Mouse (Mus musculus) neural tube, embryonic 12.5 days (tissue): ENCODE data around the gene Cfhr2. TPM values are rescaled to one million over a fixed set of nuclear protein-coding genes. Genes with fewer than 3 reads are reported as not detected.
"Not testable (repeated sequence)": the region's sequence is repeated elsewhere in the genome, so short reads cannot be mapped to it uniquely, and the experiment has no call there.

Source experiments
- ATAC-seq: fragments of 200-750 bp; cut with Nextera tagmentation; 2 replicates; pipeline ENCODE4 v1.8.0; 2017; ENCODE audit warnings: low read depth, mild to moderate bottlenecking, moderate TSS enrichment, moderate library complexity; ENCODE audit not compliant: low FRiP score
- H3K27ac ChIP-seq: fragments of 300-500 bp; sonication (generic); 2 replicates; pipeline ENCODE4 v1.5.1; 2016
- H3K27me3 ChIP-seq: fragments of 300-500 bp; sonication (generic); replicated peaks from 2 replicates; pipeline ENCODE4 v1.6.1; 2016; ENCODE audit warnings: mild to moderate bottlenecking
- H3K36me3 ChIP-seq: fragments of 300-500 bp; sonication (generic); 2 replicates; pipeline ENCODE4 v1.6.1; 2016; ENCODE audit warnings: mild to moderate bottlenecking
- H3K4me1 ChIP-seq: fragments of 300-500 bp; sonication (generic); 2 replicates; pipeline ENCODE4 v1.6.1; 2016
- H3K4me2 ChIP-seq: fragments of 300-500 bp; sonication (generic); replicated peaks from 2 replicates; pipeline ENCODE4 v1.6.1; 2016; ENCODE audit warnings: mild to moderate bottlenecking
- H3K4me3 ChIP-seq: fragments of 300-500 bp; sonication (generic); 2 replicates; pipeline ENCODE4 v1.5.1; 2016
- H3K9ac ChIP-seq: fragments of 300-500 bp; sonication (generic); 2 replicates; pipeline ENCODE4 v1.6.1; 2016; ENCODE audit warnings: mild to moderate bottlenecking
- H3K9me3 ChIP-seq: fragments of 300-500 bp; sonication (generic); 2 replicates; pipeline ENCODE4 v1.6.1; 2016; ENCODE audit warnings: mild to moderate bottlenecking
- WGBS: fragments of 180-500 bp; shearing (Covaris S2); methylation state at CpG from one replicate; pipeline ENCODE4 v1.1.7; 2016; 5-methylcytosine and 5-hydroxymethylcytosine counted together
- polyA plus RNA-seq: library from polyadenylated mRNA; unstranded; fragments of >200 nt; fragmentation: Nextera tagmentation; extraction: Ambion mirVana; gene quantifications from 2 replicates; pipeline ENCODE4 v1.2.1, GENCODE M21; 2016

Gene Cfhr2
- not detected in 2 replicates for polyA plus RNA-seq

DNA sequence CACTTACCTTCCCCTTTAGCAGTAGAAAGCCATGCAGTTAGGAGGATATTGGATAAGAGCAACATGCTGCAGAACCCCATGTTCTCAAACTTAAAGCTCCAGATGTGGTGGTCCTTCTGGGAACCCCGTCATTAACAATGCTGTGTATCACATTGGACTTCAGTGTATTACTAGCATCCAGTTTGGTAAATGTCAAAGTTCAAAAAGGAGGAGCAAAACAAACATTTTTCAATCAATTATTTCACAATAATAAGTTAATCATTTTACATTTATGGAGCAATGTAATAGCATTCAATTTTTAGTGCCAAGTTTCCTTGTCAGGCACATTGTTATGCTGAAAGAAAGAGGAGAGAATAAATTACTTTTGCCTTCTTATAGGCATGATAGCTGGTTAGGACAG, at the start of gene Cfhr2:
Cfhr2 (minus strand) TSS at position 155 of the 400 bp plus-strand sequence.
- Histone ChIP-seq H3K4me1 (no peaks in the 10 kb centered on the region), H3K4me2 (no peak within 1 kb of the TSS), H3K9ac (no peak within 1 kb of the TSS), H3K9me3 (no peaks in the 10 kb centered on the region), H3K4me3 (no peak within 1 kb of the TSS), H3K36me3 (no peaks in the 10 kb centered on the region), H3K27ac (no peak within 1 kb of the TSS), H3K27me3 (no peaks in the 10 kb centered on the region)
- no peak for ATAC-seq
- 93% methylated on average over 1 of the region's 1 CpGs for WGBS

DNA sequence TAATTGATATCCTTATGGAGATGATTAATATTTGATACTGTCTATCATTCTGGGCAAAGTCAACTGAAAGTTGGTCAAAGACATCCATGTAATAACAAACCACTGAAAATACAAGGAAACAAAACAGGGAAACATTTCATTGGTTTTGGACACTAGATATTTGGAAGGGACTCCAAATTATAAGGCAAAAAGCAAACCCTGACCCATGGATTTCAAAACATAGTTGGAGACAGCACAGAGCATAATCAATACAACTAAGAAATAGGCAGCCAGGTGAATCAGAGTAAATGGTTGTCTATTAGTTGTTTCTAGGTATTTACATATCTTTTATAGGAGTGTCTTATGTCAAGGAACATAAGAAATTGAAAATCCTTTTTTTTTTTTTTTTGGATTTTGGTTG, 5.2 kb upstream of the Cfhr2 start:
- ATAC-seq, result no peak
- Histone ChIP-seq H3K36me3 (no peaks in the 10 kb centered on the region), H3K4me2 (no peak overlapping the region), H3K9me3 (no peaks in the 10 kb centered on the region), H3K27me3 (no peaks in the 10 kb centered on the region), H3K9ac (no peak overlapping the region), H3K4me3 (no peak overlapping the region), H3K4me1 (no peaks in the 10 kb centered on the region), H3K27ac (no peak overlapping the region)

DNA sequence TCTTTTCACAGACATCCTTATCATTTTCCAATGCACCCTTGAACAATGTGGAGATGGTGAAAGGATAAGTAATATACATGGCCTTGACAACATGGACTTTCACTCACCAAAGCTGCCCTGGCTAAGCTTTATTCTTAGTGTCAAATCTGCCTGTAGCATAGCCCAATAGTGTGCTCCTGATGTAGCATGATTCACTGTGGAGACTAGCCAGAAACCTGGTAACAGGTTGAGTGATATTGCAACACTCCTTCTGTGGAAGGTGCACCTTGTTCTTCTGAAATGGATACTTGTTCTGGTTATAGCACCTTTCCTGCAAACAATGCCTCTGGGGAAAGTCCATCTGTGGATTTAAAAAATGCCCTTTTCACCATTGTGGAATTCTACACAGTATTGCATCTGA, 1.7 kb upstream of the Cfhr2 start:
- Histone ChIP-seq H3K4me1 (no peaks in the 10 kb centered on the region), H3K9me3 (no peaks in the 10 kb centered on the region), H3K27ac (no peak overlapping the region), H3K9ac (no peak overlapping the region), H3K4me2 (no peak overlapping the region), H3K4me3 (no peak overlapping the region), H3K36me3 (no peaks in the 10 kb centered on the region), H3K27me3 (no peaks in the 10 kb centered on the region)
- ATAC-seq, result no peak

DNA sequence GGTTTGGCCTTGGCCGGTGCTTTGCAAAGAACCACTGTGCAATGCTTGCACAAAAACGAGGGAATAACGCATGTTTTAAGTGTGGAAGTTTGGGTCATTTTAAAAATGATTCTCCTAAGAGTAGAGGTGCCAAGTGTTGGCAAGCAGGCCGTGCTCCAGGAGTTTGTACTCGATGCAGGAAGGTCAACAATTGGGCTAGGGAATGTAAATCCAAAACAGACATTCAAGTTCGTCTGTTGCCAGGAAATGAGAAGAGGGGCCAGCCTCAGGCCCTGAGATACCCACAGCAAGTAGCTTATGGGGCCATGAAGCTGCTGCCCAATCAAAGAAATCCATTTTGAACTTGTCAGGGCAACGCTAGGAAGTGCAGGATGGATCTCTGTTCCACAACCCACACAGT, 18.8 kb downstream of the Cfhr2 start:
- Histone ChIP-seq H3K27me3 (no peaks in the 10 kb centered on the region), H3K4me2 (no peak overlapping the region), H3K27ac (no peak overlapping the region), H3K9me3 (no peaks in the 10 kb centered on the region), H3K36me3 (no peaks in the 10 kb centered on the region), H3K4me3 (no peak overlapping the region), H3K9ac (no peak overlapping the region), H3K4me1 (no peaks in the 10 kb centered on the region)
- 76% methylated on average over 7 of the region's 7 CpGs for WGBS
- no peak for ATAC-seq

DNA sequence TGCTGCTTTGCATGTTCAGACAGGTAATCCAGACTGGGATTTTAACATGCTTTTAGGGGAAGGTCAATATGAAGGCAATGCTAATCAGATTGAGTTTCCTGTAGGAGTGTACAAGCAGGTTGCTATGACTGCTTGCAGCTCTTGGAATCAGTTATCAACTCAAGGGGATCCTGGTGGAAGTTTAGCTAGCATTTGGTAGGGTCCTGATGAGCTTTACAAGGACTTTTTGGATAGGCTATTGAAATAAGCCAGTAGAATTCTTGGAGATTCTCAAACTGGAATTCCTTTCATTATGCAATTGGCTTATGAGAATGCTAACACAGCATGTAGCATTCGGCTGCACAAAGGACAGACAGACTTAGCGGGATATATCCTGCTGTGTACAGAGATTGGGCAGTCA, 19.2 kb downstream of the Cfhr2 start:
- H3K9ac ChIP-seq, result no peak overlapping the region

DNA sequence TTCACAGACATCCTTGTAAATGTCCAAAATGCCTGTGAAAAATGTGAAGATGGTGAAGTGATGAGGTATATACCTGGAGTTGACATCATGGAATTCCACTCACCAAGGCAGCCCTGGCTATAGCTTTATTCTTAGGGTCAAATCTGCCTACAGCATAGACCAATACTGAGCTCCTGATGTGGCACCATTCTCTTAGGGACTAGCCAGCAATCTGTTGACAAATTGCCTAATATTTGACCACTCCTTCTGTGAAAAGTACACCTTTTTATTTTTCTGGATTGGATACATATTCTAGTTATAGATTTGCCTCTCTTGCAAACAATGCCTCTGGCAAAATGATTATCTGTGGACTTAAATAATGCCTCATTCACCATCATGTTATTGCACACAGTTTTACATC, 49.9 kb downstream of the Cfhr2 start:
- H3K27me3 ChIP-seq, result no peaks in the 10 kb centered on the region
- no peak overlapping the region for H3K4me2 ChIP-seq
- no peak overlapping the region for H3K9ac ChIP-seq
- no peak overlapping the region for H3K4me3 ChIP-seq
- H3K9me3 ChIP-seq, result no peaks in the 10 kb centered on the region
- no peaks in the 10 kb centered on the region for H3K36me3 ChIP-seq
- H3K4me1 ChIP-seq, result no peaks in the 10 kb centered on the region
- ATAC-seq, result no peak
- H3K27ac ChIP-seq, result no peak overlapping the region

More for the DNA sequence above, 19.2 kb downstream of the Cfhr2 start:
- no peak overlapping the region for H3K27ac ChIP-seq
- no peaks in the 10 kb centered on the region for H3K27me3 ChIP-seq
- no peak overlapping the region for H3K4me2 ChIP-seq
- no peaks in the 10 kb centered on the region for H3K36me3 ChIP-seq
- no peaks in the 10 kb centered on the region for H3K4me1 ChIP-seq
- H3K9me3 ChIP-seq, result no peaks in the 10 kb centered on the region
- WGBS, result 74% methylated on average over 2 of the region's 2 CpGs
- no peak for ATAC-seq
- H3K4me3 ChIP-seq, result no peak overlapping the region

DNA sequence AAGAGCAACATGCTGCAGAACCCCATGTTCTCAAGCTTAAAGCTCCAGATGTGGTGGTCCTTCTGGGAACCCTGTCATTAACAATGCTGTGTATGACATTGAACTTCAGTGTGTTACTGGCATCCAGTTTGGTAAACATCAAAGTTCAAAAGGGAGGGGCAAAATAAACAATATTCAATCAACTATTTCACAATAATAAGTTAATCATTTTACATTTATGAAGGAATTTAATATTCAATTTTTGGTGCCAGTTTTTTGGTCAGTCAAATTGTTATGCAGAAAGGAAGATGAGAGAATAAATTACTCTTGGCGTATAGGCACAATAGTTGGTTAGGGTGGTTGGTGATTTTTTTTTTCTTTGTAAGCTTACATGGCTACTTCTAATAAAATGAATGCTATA, 77.4 kb downstream of the Cfhr2 start, which contains the start of gene Gm4788:
Gm4788 (minus strand) TSS at position 101 of the 400 bp plus-strand sequence.
- no peaks in the 10 kb centered on the region for H3K9me3 ChIP-seq
- H3K36me3 ChIP-seq, result no peaks in the 10 kb centered on the region
- H3K4me2 ChIP-seq, result no peak within 1 kb of the TSS
- no peaks in the 10 kb centered on the region for H3K27me3 ChIP-seq
- 90% methylated on average over 1 of the region's 1 CpGs for WGBS
- H3K4me1 ChIP-seq, result no peaks in the 10 kb centered on the region
- H3K27ac ChIP-seq, result no peak within 1 kb of the TSS
- no peak for ATAC-seq
- H3K4me3 ChIP-seq, result no peak within 1 kb of the TSS
- no peak within 1 kb of the TSS for H3K9ac ChIP-seq

DNA sequence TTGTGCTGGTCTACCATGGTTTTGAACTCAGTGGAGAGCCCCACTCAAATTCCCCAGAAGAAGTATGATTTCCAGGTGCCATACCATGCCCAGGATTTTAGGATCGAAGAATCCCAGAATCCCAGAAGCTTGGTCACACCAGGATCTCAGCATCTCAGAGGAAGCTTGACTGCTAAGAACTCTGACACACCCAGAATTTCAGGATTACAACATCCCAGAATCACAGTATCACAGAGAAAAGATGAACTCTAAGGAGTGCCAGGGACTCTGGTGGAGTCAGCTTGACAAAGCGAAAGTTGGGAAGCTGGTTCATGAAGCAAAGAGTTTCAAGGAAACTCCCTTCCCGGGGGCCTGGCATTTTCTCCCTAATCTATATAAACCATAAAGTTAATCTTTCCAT, 88.6 kb downstream of the Cfhr2 start:
- not testable (repeated sequence) for H3K9me3 ChIP-seq, H3K4me3 ChIP-seq, H3K27me3 ChIP-seq, H3K27ac ChIP-seq, H3K36me3 ChIP-seq, ATAC-seq, H3K9ac ChIP-seq, H3K4me2 ChIP-seq, H3K4me1 ChIP-seq
- WGBS, result 88% methylated on average over 3 of the region's 3 CpGs

Other genes with a start within 250 kb of the Cfhr2 start
- gene Gm4788, start 77.5 kb downstream of the Cfhr2 start, polyA plus RNA-seq, result not detected in 2 replicates